Mouse (Mus musculus): ENCODE data around the gene Smtnl2.
"Not testable (repeated sequence)": the region's sequence is repeated elsewhere in the genome, so short reads cannot be mapped to it uniquely, and the experiment has no call there.

The Smtnl2 gene

DNA sequence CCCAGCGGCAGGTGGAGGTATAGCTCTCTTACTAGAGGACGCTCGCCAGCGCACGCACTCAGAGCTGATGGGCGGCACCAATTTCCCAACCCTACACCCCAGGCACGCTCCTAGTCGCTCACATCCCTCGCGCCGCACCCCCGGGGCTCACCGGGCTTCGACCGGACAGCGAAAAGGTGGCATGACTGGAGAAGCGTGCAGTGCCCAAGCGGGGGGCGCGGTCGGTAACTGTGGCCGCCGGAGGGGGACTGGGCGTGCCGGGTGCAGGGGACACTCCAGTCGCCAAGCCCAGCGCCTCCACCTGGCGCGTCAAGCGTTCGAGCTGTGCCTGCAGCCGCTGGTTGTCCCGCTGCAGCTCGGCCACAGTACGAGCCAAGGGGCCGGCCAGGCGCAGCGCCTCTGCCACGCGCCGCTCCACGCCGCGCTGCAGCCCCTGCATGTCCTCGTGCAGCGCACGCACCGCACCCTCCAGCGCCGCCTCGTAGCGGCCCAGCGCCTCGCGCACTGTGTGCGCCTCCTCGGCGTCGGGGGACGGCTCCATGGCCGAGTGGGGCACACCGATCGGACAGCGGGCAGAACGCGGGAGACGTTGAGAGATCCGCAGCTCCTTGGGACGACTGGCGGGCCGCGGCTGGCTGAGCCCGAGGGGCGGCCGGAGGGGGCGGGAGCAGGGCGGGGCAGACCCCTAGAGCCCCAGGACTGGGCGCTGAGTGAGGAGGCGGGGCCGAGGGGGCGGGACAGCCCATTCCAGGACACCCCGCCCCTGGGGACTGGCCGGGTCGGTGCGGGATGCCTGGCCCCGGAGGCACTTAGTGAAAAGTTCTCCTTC, at the start of gene Smtnl2:
TSS of gene Smtnl2 (minus strand) at position 621 of the 829 bp plus-strand sequence.
- peak; percentile 89 for DNase-seq

DNA sequence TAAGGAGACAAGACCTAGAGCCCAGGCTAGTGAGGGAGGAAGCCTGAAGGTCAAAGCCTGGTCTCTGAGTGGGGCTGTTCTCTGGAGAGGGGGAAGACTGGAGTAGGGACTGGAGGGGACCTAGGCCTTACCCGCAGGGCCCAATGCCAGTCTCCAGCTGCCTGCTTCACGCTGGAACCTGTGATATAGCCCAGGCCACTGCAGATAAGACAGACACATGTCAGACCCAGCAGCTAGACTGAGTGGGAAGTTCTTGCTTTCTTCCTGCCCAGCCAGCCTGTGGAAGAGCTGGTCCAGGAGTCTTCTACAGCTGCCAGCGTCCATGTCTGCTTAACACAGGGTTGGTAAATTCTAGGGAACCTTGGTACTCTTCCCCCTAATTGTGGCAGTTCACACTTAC, 47.0 kb upstream of the Smtnl2 start:
- no peak for DNase-seq

DNA sequence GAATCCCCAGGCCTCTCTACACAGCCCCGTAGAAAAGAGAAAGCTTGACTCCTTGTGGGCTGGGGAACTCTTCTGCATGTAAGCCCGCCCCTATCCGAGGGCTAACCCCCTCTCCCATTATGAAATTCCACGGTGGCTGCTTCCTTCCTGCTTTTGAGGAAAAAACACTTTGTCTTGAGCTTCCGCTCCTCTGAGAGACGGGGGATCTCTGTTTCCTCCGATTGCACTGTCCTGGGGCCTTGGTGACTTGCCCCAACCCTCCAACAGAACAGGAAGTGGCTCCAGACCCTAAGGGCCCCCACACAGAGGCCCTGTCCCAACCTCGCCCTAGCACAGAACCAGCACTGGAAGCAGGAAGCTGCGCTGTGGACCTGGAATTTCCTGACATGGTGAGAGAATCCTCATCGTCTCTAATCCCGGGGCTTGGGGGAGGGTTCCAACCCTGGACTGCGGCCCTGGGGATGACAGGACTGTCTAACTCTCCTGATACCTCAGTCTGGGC, 46.5 kb upstream of the Smtnl2 start:
- DNase-seq = peak; percentile 69

DNA sequence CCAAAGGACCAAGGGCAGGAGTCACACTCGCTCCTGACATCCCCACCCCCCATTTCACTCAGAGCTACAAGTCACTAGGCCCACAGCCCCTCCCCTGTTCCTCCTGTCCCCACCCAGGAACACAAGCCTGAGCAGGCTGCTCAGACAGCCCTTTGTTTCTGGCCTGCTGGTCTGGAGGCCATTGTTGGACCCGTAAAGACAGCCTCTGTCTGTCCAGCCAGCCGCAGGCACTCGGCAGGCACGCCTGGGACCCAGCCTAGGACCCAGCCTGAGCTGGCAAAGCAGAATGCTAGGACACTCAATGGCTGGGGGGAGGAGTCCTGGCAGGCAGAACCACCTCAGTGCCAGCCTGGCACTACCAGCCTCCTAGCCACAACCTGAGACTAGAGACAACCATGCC, 44.2 kb upstream of the Smtnl2 start:
- DNase-seq = no peak

DNA sequence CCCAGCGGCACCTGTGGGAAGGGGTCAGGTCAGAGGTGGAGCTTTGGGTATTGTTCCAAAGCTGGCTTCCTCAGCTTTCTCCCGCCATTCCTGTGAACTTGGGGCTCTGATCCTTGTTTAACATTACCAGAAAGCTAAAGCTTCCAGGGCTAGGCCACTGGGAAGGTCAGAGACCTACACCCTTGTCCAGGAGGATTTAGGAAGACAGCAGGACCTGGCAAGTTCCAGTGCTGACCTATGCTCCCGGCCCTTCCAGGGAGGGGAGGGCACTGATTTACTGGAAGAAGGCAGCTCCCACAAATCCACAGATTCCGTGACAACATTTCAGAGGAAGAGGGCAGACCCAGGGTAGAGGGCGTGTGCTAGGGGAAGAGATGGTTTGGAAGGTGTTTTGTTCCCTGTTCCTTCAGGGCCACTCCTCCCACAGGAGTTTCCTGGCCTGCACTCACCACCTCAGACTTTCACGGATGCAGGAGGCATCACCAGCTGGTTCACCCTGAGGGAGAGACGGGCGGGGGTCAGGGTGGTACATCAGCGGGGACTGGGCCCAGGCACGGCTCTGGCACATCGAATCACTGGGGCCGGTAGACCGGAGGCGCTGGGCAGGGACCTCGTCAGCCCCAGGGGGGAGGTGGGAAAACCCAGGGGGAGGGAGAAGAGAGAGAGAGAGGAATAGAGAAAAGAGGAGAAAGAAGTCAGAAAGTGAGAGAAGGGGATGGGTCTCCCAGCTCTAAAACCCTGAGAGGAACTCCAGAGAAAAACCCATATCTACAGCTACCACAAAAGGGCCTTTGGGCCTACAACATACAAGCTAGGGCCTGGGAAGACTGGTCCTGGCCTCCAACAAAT, 41.8 kb upstream of the Smtnl2 start:
- no peak for DNase-seq

DNA sequence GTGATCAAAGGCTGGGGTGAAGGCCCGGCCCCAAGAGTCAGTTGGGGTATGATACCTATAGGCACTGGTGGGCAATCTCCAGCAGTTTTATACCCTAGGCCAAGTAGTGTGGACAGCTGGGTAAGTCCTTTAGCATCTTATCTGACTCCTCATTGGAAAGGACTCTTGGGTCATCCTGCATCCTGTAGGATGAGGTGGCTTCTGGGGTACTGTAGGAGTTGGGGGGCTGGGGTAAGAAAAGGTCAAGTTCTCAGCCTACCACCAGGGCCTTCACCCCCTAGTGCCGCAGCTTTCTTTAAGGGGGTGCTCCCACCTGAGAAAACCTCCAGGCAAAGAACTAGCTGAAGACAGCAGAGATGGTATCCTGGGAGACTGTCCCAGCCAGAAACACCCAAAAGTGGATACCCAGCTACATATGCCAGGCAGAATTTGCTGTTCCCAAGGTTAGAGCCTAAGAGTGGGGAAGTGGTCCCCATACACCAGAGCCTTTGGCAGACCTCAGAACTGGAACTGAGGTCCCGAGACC, 40.7 kb upstream of the Smtnl2 start:
- DNase-seq = no peak

DNA sequence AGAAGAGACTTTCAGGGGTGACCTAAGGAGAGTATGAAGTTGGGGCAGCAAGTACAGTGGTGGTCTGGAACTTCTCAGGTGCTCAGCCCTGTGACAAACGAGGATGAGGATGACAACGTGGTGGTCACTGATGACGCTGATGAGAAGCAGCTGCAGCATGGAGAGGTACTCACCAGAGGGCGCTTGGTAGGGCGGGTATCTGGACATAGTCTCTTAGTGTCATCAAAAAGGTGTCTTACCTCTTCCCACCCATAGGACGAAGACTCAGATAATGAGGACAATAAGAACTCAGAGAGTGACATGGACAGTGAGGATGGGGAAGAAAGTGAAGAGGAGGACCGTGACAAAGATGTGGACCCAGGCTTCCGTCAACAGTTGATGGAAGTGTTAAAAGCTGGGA, 36.0 kb upstream of the Smtnl2 start:
- no peak for DNase-seq

DNA sequence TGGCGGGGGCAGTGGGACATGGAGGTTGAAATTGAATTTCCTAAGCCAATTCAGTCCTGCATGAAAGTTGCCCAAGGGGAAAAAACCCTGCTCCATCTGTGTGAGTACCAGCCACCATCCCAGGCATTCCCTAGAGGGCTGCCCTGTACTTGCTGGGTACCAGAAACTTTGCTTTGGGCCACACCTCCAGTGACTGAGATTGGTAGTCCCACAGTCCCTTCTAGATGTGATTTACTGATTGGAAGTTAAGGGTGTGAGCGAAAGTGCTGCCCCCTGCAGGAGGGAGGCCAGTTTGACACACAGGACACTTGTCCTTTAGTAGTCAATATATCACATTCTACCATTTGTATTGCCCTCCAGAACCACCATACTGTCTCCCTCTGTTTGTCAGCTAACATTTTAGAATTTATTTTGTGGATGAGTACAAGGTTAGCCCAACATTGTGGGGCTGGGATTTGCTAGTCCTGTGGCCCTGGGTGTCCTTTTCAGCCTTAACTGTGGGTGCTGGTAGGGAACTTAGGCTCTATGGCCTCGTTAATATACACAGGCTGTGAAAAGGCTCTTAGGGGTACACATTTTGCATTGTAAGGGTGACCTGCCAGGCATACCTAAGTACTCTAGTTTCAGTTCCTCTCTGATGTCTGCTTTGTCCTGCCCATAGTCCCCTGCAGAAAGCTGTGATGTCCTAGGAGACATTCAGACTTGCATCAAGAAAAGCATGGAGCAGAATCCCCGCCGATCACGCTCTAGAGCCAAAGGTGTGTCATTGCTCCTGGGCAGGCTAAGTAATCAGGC, 35.0 kb upstream of the Smtnl2 start:
- DNase-seq = peak; percentile 43

DNA sequence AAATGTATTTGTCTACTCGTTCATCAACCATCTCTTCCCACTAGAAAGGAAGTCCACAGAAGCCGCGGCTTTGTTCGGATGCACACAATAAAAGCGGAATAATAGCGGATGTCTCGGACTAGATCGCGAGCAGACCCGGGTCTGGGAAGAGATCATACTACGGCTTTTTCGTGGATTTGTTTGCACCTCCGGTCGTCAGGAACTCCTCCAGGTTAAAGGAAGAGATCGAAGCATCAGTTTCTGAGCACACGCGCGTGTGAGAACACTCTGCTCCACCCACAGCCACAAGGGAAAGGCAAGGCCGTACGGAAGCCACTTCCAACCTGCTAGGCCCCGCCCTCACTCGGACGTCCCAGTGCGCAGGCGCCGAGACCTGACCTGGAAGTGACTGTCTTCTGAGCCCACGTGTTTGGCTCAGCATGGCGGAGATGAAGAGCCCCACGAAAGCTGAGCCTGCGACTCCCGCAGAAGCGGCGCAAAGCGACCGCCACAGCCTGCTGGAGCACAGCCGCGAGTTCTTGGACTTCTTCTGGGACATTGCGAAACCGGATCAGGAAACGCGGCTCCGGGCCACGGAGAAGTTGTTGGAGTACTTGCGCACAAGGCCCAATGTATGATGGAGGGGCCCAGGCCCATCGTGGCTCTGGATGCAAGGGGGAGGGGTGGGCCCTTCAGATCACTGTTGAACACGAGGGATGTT, 29.6 kb upstream of the Smtnl2 start, which contains the start of gene Mybbp1a:
TSS of gene Mybbp1a (plus strand) at position 391 of the 700 bp plus-strand sequence.
- peak; percentile 97 for DNase-seq

DNA sequence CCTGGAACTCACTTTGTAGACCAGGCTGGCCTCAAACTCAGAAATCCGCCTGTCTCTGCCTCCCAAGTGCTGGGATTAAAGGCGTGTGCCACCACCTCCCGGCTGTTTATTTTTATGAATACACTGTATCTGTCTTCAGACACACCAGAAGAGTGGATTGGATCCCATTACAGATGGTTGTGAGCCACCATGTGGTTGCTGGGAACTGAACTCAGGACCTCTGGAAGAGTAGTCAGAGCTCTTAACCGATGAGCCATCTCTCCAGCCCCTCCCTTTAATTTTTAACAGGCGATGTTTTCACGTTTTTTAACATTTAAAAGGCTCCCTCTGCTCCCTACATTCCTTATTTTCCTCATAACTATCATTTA, 29.1 kb upstream of the Smtnl2 start:
- DNase-seq = not testable (repeated sequence)

DNA sequence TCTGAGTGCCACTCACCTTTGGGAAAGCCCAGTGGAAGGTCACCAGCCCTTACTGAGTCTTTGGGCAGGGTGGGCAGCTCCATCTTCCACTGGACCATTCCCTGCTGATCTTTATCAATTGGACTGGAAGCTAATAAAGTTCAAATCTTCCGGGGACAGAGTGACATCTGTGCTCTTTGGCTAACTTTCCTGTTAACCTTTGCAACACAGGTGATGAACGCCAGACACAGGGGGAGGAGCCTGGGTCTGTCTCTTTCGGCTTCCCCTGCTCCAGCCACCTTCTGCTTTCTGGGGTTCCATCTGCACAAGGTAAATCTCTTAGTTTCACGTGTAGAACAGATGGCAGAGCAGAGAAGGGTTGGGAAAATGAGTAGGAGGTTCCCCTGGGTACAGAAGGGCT, 26.9 kb upstream of the Smtnl2 start:
- DNase-seq = no peak

DNA sequence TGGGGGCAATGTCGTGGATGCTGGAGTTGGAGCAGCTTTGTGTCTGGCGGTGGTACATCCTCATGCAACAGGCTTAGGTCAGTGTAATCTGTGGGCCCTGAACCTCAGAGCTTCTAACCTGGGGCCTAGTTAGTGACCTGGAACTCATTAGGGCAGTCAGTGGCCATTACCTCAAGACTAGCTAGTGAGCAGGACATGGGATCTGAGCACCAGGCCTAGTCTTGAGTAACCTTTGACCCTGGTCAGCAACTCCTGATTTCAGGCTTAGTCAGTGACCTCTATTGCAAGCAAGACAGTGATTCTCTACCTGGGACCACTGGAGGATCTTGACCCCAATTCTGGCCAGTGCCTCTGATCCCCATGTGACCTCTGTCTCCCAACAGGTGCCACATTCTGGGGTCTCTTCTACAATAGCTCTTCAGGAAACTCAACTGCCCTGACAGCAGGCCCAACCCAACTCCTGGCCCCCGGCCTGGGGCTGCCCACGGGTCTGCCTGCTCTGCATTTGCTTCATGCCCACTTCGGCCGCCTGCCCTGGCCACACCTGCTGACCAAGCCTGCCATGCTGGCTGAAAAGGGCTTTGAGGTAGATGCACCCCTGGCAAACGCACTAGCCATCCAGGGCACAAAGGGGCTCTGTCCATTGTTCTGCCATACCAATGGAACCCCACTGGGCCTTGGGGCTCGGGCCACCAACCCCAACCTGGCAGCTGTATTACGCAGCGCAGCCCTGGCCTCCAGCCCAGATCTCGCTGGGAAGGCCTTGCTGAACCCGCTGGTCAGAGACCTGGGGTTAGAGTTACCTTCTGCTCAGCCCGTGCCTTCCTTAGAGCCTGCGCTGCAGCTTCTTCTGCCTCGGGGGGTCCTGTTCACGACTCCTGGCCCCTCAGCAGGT, 25.5 kb upstream of the Smtnl2 start:
- peak; percentile 63 for DNase-seq

DNA sequence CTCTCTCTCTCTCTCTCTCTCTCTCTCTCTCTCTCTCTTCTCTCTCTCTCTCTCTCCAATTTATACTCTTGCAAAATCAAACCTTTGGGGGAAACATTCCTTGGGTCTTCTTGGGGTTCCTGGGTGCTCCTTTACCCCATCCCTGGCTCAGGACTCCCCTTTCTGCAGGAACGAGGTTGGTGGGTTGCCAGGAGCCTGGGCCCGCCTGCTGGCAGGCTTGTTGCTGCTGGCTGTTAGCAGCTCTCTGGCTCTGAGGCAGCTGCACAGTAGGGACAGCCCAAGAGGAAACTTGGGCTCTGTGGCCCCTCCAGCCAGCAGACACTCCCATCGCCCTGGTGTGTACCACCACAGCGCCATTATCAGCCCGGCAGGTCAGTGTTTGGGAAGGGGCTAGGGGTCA, 24.8 kb upstream of the Smtnl2 start:
- peak; percentile 46 for DNase-seq

DNA sequence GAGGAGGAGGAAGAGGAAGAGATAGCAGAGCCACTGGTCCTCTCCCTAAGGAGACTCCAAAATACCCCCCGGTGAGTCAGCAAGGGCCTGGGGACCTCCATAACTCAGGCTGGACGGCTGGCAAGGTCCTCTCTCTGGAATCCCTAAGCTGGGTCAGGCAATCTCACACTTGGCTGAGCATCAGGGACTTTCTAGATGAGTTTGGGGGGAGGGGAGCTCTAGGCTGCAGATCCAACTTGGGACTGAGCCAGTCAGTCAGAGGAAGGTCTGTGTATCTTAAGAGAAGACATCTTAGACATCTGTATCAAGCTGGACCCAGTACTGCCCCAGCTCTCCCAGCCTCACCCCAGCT, 24.2 kb upstream of the Smtnl2 start:
- DNase-seq = peak; percentile 85

DNA sequence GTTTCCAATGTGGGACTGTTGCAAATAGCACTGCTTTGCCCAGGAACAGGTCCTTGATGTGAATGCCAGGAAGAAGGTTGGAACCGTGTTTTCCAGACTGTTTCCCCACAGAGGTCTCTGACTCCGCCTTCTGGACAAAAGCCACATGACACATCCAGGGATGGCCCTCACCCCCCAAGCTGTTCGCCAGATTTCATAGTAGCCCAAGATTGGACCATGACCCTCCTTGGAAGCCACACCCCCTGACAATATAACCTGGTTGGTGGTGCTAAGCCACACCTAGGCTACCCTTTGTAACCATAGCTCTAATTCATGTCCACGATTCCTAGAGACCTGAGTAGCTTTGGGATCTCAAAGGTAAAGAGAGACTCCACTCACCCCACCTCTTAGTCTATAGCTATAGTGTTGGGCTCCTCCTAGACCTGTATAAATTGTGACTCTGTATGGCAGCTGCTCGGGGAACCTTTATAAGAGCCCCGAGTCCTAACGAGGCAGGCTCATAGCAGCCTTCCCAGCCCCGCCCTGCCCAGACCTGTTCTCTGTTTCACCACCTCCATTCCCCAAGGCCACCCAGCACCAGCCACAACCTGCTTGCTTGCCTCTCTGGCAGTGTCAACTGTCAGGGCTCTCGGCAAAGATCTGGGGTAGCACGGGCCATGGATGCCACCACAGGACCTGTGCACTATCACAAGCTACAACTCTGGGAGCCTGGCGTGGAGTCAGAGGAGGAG, 23.6 kb upstream of the Smtnl2 start, which contains the start of gene Ggt6:
TSS of gene Ggt6 (plus strand) at position 564 of the 731 bp plus-strand sequence.
- peak; percentile 92 for DNase-seq

DNA sequence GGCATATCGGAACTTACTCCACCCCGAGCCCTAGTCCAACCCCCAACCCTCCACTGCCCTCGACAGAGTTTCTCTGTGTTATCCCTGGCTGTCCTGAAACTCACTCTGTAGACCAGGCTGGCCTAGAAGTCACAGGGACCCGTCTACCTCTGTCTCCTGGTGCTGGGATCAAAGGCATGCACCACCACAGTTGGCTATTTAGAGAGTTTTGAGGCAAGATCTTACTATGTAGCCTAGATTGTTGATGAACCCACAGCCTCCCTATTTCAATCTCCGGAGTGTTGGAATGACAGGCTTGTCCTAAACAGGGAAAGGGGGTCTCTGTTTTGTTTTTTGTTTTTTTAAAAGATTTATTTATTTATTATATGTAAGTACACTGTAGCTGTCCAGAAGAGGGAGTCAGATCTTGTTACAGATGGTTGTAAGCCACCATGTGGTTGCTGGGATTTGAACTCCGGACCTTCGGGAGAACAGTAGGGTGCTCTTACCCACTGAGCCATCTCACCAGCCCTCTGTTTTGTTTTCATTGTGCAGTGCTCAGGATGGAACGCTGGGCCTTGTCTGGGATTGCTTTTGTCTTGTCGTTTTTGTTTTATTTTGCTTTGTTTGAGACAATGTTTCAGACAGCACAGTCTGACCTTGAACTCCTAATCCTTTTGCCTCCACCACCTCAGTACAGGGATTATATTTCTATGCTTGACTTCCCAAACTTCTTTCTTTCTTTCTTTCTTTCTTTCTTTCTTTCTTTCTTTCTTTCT, 19.0 kb upstream of the Smtnl2 start:
- DNase-seq = not testable (repeated sequence)

DNA sequence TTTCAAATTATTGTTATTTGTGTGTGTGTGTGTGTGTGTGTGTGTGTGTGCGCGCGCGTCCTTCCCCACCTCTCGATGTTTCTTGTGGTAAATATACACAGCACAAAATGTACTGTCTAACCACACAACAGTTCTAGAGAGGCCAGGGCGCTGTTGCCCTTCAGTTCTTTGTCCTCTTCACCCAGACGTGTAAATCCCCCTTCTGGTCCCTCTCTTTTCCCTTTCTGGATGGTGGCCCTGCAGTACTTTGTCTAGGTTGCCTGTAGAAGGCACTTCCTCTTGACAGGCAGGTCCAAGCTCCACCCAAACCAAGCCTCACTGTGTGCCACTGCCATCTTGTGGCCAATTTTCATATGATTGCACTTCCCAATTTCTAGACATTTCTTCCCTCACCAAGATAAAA, 17.8 kb upstream of the Smtnl2 start:
- peak; percentile 80 for DNase-seq

DNA sequence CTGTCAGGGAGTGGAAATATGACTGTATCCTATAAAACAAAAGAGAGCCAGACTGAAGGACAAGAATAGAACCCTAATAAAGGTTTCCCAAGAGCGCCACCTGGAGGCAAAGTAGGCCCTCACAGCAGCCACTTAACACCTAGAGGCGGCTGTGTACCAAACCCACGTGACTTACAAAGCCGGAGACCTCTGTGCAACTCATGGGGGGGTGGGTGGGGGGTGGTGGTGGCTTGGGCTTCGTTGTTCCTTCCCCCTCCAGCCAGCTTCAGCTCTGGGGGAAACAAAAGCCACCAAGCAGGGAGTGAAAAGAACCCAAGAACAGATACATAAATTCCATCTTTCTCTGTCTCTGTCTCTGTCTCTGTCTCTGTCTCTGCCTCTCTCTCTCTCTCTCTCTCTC, 17.2 kb upstream of the Smtnl2 start:
- peak; percentile 86 for DNase-seq

DNA sequence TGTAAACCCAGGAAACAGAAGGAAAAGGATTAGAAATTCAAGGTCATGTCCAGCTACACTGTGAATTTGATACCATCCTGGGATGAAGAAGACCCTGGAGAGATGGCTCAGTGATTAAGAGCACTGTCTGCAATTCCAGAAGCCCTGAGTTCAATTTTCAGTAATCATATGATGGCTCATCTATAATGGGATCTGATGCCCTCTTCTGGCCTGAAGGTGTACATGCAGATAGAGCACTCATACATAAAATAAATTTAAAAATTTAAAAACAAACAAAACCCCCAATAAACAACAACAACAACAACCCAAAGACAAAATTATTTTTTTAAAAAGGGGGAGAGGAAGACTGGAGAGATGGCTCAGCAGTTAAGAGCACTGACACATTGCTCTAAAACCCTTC, 15.4 kb upstream of the Smtnl2 start:
- no peak for DNase-seq
